Mouse (Mus musculus) c-Kit-positive CD71-negative TER-119-negative erythroid progenitor cells, embryonic 14.5 days (primary cell): Measurements from ENCODE around the gene Phlda2.
A peak's percentile ranks its signal among the peaks of the same experiment; 100 is the strongest.

Experiments
- DNase-seq: peaks from one replicate; pipeline ENCODE4 v3.0.0-alpha.2; 2013; ENCODE audit warnings: low read depth

The Phlda2 gene

DNA sequence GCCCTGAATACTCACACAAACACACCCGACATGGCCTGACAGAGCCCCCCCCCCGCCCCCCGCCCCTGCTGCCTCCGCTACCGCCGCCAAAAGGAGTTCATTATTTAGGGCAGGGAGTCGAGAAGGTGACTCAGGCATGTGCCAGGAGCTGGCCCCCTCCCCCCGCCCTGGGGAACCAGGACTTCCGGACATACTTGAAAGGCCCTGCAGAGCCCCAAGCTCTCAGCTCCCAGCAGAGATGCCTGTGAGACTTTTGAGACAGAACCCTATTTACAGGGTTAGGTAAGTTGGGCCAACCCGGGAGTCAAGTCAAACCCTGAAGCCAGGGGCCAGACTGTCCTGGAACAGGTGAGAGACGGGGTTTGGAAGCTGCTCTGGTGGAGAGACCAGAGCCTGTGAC is 41.0 kb downstream of the Phlda2 start:
- DNase-seq = no peak

DNA sequence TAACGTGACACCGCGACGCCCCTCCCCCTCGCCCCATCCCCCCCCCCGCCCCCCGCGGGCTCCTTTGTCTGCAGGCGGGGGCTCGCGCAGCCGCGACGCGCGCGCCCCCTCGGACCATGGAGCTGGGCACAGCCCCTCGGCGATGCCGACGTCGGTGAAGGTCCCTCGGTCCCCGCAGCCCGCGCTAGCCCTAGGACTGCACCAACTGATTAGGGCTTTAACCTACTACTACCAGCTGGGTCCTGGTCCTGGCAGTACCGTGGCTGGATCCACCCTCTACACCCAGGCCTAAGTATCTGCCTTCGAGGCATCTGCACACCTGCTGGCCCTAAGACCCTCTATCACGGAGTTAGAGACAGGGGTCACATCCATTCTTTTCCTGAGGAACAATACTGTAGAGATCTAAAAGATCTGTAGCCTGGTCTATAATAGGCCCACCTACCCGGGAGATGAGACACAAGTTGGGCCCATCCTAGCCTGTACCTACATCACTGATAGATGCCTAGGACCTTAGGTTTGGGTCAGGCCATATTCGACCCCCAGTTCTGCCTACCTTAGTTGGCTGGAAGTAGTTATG is 41.6 kb downstream of the Phlda2 start:
- no peak for DNase-seq

DNA sequence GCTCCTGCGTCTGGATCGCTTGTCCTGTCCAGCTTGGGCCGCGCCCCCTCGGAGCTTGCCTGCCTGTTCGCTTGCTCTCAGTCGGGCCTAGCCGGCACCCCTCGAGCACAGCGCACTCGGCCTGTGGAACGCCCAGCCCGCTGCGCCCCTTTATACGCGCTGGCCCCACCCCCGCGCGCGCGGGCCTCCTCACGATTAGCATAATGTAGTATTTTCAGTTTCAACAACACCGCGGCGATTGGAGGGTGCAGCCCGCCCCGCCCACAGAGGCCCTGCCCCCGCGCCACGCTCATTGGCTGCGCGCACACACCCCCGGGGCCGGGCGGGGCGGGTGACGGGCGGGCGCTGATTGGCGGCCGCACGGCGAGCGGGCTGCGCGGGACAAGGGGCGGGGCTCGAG is 42.1 kb downstream of the Phlda2 start, which contains the start of gene Cdkn1c:
Gene Cdkn1c, minus strand, starts transcription at position 177 of the 400 bp plus-strand sequence.
- DNase-seq = peak; percentile 69

DNA sequence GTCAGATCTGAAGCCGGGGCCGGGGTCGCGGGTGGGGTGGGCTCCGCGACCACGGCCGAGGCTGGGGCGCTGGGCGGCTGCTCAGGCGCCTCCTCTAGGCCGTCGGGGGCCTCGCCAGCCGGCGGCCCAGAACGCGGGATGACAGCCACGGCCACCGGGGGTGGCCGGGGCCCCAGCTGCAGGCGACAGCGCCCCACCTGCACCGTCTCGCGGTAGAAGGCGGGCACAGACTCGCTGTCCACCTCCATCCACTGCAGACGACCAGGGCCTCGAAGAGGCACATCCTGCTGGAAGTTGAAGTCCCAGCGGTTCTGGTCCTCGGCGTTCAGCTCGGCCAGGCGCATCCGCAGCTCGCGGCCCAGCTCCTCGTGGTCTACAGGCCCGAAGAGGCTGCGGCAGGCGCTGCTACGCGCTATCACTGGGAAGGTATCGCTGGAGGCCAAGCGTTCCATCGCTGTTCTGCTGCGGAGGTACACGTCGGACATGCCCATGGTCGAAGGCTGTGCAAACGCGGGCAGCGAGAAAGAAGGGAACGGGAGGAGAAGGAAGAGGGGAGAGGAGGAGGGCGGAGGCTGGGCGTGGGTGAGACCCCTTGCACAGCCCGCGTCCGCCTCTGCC is 42.6 kb downstream of the Phlda2 start:
- DNase-seq = no peak

DNA sequence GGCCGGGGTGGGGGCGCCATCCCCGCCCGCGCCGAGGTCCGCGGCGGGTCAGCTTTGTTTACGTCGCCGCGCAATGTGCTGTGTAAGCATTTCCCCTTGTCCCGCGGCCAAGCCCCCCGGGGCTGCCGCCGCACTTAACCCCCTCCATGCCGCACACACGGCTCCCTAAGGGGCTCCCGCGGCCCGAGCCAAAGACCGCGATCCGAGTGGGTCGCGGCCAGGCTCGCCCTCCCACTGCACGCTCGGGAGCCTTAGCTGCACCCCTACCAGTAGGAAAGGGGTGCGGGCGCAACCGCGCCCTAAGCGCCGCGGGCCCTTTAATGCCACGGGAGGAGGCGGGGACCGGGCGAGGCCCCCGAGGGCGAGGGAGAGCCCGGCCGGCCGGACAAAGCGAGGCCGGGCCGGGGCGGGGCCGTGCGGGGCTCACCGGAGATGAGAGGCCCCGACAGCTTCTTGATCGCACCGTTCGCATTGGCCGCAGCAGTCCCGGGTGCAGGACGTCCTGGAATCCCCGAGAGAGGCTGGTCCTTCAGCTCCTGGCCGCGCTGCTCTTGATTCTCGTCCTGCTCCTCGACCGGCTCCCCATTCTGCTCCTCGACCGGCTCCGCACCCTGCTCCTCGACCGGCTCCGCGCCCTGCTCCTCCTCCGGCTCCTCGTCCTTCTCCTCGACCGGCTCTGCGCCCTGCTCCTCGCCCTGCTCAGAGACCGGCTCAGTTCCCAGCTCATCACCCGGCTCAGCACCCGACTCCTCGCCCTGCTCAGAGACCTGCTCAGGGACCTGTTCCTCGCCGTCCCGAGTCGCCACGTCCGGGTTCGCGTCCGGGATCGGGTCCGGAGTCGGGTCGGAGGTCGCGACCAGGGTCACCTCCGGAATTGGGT is 43.4 kb downstream of the Phlda2 start:
- DNase-seq = no peak

DNA sequence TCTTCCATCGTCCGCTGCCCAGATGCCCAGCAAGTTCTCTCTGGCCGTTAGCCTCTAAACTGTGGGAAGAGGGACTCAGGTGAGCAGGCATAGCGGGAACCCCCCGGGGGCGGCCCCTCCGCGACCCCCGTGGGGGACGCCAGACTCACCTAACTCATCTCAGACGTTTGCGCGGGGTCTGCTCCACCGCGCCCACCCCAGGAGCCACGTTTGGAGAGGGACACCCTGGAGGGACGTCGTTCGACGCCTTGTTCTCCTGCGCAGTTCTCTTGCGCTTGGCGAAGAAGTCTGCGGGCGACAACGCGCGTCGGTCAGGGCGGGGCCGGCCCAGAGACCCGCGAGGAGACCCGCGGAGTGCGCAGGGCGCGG is 44.0 kb downstream of the Phlda2 start:
- no peak for DNase-seq
